Mouse (Mus musculus) layer of hippocampus, postnatal 36 days (tissue): ENCODE measurements around the gene Gm8764. TPM values are rescaled to one million over a fixed set of nuclear protein-coding genes. Genes with fewer than 3 reads are reported as not detected.
"Not testable (repeated sequence)": the region's sequence is repeated elsewhere in the genome, so short reads cannot be mapped to it uniquely, and the experiment has no call there.

Experiments used
- DNase-seq, 2 experiments: peaks; one replicate each; pipeline ENCODE4 v3.0.0; 2022
- total RNA-seq, 2 experiments: library from RNA; stranded (reverse); gene quantifications; 2 replicates each; pipeline ENCODE4 v1.2.3; 2021

The Gm8764 gene
- total RNA-seq: not detected

- DNase-seq: not testable (repeated sequence)
These were observed at the start of gene Gm8764 for GRCm38 (mm10) chr10:104159706-104160105. Gene Gm8764 (plus strand): TSS chr10:104160006.

- no peak for DNase-seq
These were observed 49.8 kb upstream of the Gm8764 start for GRCm38 (mm10) chr10:104110044-104110443.

GRCm38 (mm10) chr10:104118312-104118711 is 41.5 kb upstream of the Gm8764 start:
- no peak for DNase-seq

- DNase-seq: not testable (repeated sequence)
These were observed 17.1 kb upstream of the Gm8764 start, which contains the start of gene Gm21293 for GRCm38 (mm10) chr10:104142687-104143086. Gene Gm21293 (plus strand): TSS chr10:104142987.

- DNase-seq: not testable (repeated sequence)
These were observed 8.6 kb upstream of the Gm8764 start, which contains the start of gene Gm6763 for GRCm38 (mm10) chr10:104151197-104151596. Gene Gm6763 (plus strand): TSS chr10:104151497.

- DNase-seq: not testable (repeated sequence)
These were observed 8.4 kb downstream of the Gm8764 start, which contains the start of gene Gm21304 for GRCm38 (mm10) chr10:104168215-104168614. Gene Gm21304 (plus strand): TSS chr10:104168515.

GRCm38 (mm10) chr10:104176724-104177123 is 16.9 kb downstream of the Gm8764 start, which contains the start of gene Gm21312:
Gene Gm21312 (plus strand): TSS chr10:104177024.
- DNase-seq: not testable (repeated sequence)

GRCm38 (mm10) chr10:104185233-104185632 is 25.4 kb downstream of the Gm8764 start, which contains the start of gene Gm20765:
Gene Gm20765 (plus strand): TSS chr10:104185533.
- not testable (repeated sequence) for DNase-seq

- not testable (repeated sequence) for DNase-seq
These were observed 33.9 kb downstream of the Gm8764 start, which contains the start of gene Gm4340 for GRCm38 (mm10) chr10:104193742-104194141. Gene Gm4340 (plus strand): TSS chr10:104194042.

GRCm38 (mm10) chr10:104209655-104210054 is 49.8 kb downstream of the Gm8764 start:
- DNase-seq: no peak

GRCm38 (mm10) chr10:104210268-104210990 is 50.6 kb downstream of the Gm8764 start:
- no peak for DNase-seq

Other genes starting within 250 kb of the Gm8764 start
- not detected for gene Gm21293, start 17.0 kb upstream of the Gm8764 start, total RNA-seq
- not detected for gene Gm6763, start 8.5 kb upstream of the Gm8764 start, total RNA-seq
- gene Gm21304, start 8.5 kb downstream of the Gm8764 start, total RNA-seq: not detected
- gene Gm21312, start 17.0 kb downstream of the Gm8764 start, total RNA-seq: not detected
- gene Gm20765, start 25.5 kb downstream of the Gm8764 start, total RNA-seq: not detected
- gene Gm4340, start 34.0 kb downstream of the Gm8764 start, total RNA-seq: not detected